Mouse (Mus musculus) forebrain, embryonic 16.5 days (tissue): ENCODE measurements around the gene Slc25a21. TPM values are rescaled to one million over a fixed set of nuclear protein-coding genes. Genes with fewer than 3 reads are reported as not detected.

Source experiments
- ATAC-seq: fragments of 200-750 bp; cut with Nextera tagmentation; 2 replicates; pipeline ENCODE4 v1.8.0; 2017; ENCODE audit warnings: mild to moderate bottlenecking, moderate library complexity
- H3K27ac ChIP-seq: fragments of 300-500 bp; sonication (generic); 2 replicates; pipeline ENCODE4 v1.5.1; 2014; ENCODE audit warnings: low read length, control low read depth
- H3K27me3 ChIP-seq: fragments of 300-500 bp; sonication (generic); replicated peaks from 2 replicates; pipeline ENCODE4 v1.6.1; 2014; ENCODE audit warnings: low read length; ENCODE audit not compliant: control insufficient read depth, insufficient read depth
- H3K36me3 ChIP-seq: fragments of 300-500 bp; sonication (generic); 2 replicates; pipeline ENCODE4 v1.6.1; 2014; ENCODE audit not compliant: control insufficient read depth, insufficient read depth
- H3K4me1 ChIP-seq: fragments of 300-500 bp; sonication (generic); replicated peaks from 2 replicates; pipeline ENCODE4 v1.6.1; 2014; ENCODE audit warnings: low read length; ENCODE audit not compliant: control insufficient read depth, insufficient read depth
- H3K4me2 ChIP-seq: fragments of 300-500 bp; sonication (generic); 2 replicates; pipeline ENCODE4 v1.6.1; 2014; ENCODE audit warnings: mild to moderate bottlenecking, low read length, control low read depth
- H3K4me3 ChIP-seq: fragments of 300-500 bp; sonication (generic); replicated peaks from 2 replicates; pipeline ENCODE4 v1.5.1; 2014; ENCODE audit warnings: mild to moderate bottlenecking, low read length, control low read depth
- H3K9ac ChIP-seq: fragments of 300-500 bp; sonication (generic); replicated peaks from 2 replicates; pipeline ENCODE4 v1.6.1; 2014; ENCODE audit warnings: low read depth, low read length, control low read depth
- H3K9me3 ChIP-seq: fragments of 300-500 bp; sonication (generic); 2 replicates; pipeline ENCODE4 v1.6.1; 2016; ENCODE audit warnings: low read length; ENCODE audit not compliant: control insufficient read depth
- WGBS: fragments of 180-500 bp; shearing (Covaris S2); extraction: QIAGEN DNeasy Blood & Tissue Kit; methylation state at CpG from one replicate; pipeline ENCODE4 v1.1.7; 2014; 5-methylcytosine and 5-hydroxymethylcytosine counted together
- polyA plus RNA-seq: library from polyadenylated mRNA; unstranded; fragments of >200 nt; fragmentation: Nextera tagmentation; extraction: Ambion mirVana; gene quantifications from 2 replicates; pipeline ENCODE4 v1.2.1, GENCODE M21; 2015

The Slc25a21 gene
- polyA plus RNA-seq, 1 experiment from 2014 or later, result not detected

GRCm38 (mm10) chr12:56688920-56689319 lies 508.4 kb downstream of the Slc25a21 start:
- Histone ChIP-seq H3K4me1 (0 out of 2 replicates have a peak, but pooled peaks cover 6% of the 10 kb centered on the region), H3K4me3 (no peak overlapping the region), H3K9me3 (no peaks in the 10 kb centered on the region), H3K27me3 (peaks cover 90% of the 10 kb centered on the region), H3K36me3 (no peaks in the 10 kb centered on the region), H3K27ac (no peak overlapping the region), H3K9ac (no peak overlapping the region), H3K4me2 (no peak overlapping the region)
- WGBS, result 2% methylated on average over 8 of the region's 8 CpGs
- ATAC-seq, result no peak

DNA sequence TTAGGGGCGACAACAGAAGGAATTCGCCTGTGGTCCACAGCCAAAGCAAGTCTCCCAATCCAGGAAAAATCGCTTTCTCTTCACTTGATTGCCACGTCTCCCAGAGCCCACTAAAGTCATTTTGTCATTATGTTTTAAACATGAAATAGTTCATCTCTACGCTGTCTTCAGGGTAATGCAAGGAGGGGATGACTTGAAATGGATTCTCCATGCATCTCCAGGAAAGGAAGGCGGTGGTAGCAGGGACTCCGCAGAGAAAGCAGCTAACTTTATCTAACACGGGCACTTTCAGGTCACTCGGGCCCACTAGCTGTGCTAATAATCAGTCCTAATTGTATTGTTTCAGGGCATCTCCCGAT lies 508.8 kb downstream of the Slc25a21 start:
- Histone ChIP-seq H3K27ac (no peak overlapping the region), H3K4me3 (no peak overlapping the region), H3K9ac (no peak overlapping the region), H3K9me3 (no peaks in the 10 kb centered on the region), H3K36me3 (no peaks in the 10 kb centered on the region), H3K27me3 (peaks cover 89% of the 10 kb centered on the region), H3K4me2 (no peak overlapping the region), H3K4me1 (0 out of 2 replicates have a peak, but pooled peaks cover 6% of the 10 kb centered on the region)
- ATAC-seq, result no peak
- 2% methylated on average over 10 of the region's 10 CpGs for WGBS

DNA sequence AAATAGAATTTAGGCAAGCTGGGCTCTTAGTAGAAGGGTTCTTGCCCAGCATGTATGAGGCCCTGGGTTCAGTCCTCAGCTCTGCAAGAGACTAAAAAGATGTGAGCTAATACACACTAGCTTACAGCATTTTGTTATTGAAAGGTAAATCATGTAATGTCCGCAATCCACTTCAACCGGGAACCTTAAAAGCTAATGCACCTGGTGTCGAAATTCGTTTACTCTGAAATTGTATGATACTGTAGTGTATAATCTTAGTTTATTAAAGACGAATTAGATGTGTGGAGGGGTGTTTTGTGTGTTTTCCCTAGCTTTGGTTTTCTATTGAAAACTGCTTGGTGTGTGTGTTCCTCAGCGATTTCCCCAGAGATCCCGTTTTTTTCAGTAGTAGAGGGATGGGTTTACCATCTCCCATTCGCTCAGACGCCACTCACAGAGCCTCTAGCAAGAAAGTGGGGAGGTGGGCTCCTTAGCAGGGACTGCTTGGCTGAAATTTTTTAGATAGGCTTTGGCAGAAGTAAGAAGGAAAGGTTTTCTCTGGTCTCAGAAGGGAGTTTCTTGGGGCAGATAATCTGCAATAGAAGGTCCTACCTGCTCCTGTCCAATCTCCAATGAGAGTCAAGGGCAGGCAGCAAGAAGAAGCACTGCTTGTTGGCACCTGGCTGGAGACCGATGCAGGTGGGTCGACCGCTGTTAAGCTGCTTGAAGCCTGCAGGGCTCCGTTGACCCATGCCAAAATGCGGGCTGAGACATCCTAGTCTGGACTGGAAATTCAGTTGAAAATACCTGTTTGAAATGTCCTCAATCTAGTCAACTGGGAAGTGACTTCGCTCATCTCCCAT lies 509.4 kb downstream of the Slc25a21 start:
- Histone ChIP-seq H3K27me3 (peaks cover 89% of the 10 kb centered on the region), H3K4me1 (0 out of 2 replicates have a peak, but pooled peaks cover 6% of the 10 kb centered on the region), H3K9ac (no peak overlapping the region), H3K4me3 (no peak overlapping the region), H3K36me3 (no peaks in the 10 kb centered on the region), H3K27ac (no peak overlapping the region), H3K4me2 (no peak overlapping the region), H3K9me3 (no peaks in the 10 kb centered on the region)
- no peak for ATAC-seq
- WGBS, result 2% methylated on average over 15 of the region's 15 CpGs

DNA sequence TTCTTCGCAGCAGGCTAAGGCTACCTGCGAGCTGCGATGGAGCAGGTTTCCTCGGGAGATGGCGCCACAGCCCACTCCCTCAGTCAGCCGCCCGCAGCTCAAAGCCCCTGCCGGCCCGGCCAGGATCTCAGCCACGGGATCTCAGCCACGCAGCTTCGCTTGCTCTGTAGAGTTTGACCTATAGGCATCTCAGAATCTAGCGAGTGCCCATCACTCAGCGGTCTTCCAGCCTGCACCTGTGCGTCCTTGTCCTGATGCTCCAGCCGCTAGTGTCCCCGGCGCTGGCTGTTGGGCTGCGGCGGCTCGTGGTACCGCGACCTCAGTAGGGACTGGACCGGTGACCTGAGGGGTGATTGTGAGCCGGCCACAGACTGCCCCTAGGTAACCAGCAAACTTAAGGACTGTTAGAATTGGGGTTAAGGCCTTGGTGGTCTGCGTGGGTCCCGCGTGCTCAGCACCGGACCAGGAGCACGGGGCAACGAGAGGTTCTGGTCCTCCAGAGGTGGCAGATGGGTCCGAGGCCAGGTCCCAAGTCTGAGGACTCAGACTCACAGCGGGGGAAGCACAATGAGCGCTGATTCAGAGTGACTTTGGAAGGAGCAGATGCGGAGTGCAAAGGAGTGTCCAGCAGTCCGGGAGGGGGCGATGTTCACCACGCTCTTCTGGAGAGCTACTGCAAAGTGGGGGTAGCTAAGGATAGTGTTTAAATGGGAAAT lies 516.0 kb downstream of the Slc25a21 start:
- H3K4me3 ChIP-seq, result peak overlapping the region; percentile 18
- WGBS, result under 1% methylated on average over 38 of the region's 38 CpGs

GRCm38 (mm10) chr12:56677620-56678019 lies 519.7 kb downstream of the Slc25a21 start:
- H3K4me3 ChIP-seq, result no peak overlapping the region
- ATAC-seq, result no peak
- H3K9ac ChIP-seq, result no peak overlapping the region
- H3K4me1 ChIP-seq, result peaks cover 4% of the 10 kb centered on the region
- no peak overlapping the region for H3K4me2 ChIP-seq
- no peak overlapping the region for H3K27ac ChIP-seq
- no peaks in the 10 kb centered on the region for H3K9me3 ChIP-seq
- 69% methylated on average over 7 of the region's 7 CpGs for WGBS
- H3K27me3 ChIP-seq, result peaks cover 36% of the 10 kb centered on the region
- H3K36me3 ChIP-seq, result no peaks in the 10 kb centered on the region

More for the DNA sequence above, 516.0 kb downstream of the Slc25a21 start:
- no peak overlapping the region for H3K27ac ChIP-seq
- peaks cover 4% of the 10 kb centered on the region for H3K4me1 ChIP-seq
- H3K27me3 ChIP-seq, result peaks cover 68% of the 10 kb centered on the region
- ATAC-seq, result peak; percentile 64
- H3K4me2 ChIP-seq, result peak overlapping the region; percentile 17
- no peak overlapping the region for H3K9ac ChIP-seq
- H3K36me3 ChIP-seq, result no peaks in the 10 kb centered on the region
- no peaks in the 10 kb centered on the region for H3K9me3 ChIP-seq

- no peak overlapping the region for H3K4me2 ChIP-seq
- H3K9ac ChIP-seq, result no peak overlapping the region
- no peak overlapping the region for H3K4me3 ChIP-seq
- H3K27me3 ChIP-seq, result peaks cover 20% of the 10 kb centered on the region
- H3K9me3 ChIP-seq, result no peaks in the 10 kb centered on the region
- WGBS, result 36% methylated on average over 3 of the region's 3 CpGs
- ATAC-seq, result no peak
- no peaks in the 10 kb centered on the region for H3K36me3 ChIP-seq
- no peak overlapping the region for H3K27ac ChIP-seq
- no peaks in the 10 kb centered on the region for H3K4me1 ChIP-seq
Observed at GRCm38 (mm10) chr12:56674726-56675125, 522.5 kb downstream of the Slc25a21 start.

DNA sequence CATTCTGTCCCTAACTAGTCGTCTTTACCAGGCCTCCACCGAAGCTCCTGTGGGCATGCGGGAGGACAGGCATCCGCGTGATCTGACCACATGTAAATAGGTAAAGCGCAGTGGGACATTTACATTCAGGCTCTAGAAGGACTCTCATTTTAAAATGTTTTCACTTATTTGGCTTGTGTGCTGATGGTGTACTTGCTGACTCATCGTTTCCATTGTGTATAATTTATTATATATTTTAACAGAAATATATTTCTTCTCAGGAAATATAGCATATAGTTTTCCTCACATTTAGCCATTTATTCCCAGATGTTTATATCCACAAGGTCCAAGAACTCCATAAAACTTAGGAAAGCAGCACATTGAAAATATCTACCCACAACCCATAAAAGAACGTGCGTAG lies 526.5 kb downstream of the Slc25a21 start:
- no peak for ATAC-seq
- Histone ChIP-seq H3K27ac (no peak overlapping the region), H3K27me3 (no peaks in the 10 kb centered on the region), H3K9me3 (no peaks in the 10 kb centered on the region), H3K4me2 (no peak overlapping the region), H3K36me3 (no peaks in the 10 kb centered on the region), H3K4me3 (no peak overlapping the region), H3K9ac (no peak overlapping the region), H3K4me1 (no peaks in the 10 kb centered on the region)
- 91% methylated on average over 9 of the region's 9 CpGs for WGBS

DNA sequence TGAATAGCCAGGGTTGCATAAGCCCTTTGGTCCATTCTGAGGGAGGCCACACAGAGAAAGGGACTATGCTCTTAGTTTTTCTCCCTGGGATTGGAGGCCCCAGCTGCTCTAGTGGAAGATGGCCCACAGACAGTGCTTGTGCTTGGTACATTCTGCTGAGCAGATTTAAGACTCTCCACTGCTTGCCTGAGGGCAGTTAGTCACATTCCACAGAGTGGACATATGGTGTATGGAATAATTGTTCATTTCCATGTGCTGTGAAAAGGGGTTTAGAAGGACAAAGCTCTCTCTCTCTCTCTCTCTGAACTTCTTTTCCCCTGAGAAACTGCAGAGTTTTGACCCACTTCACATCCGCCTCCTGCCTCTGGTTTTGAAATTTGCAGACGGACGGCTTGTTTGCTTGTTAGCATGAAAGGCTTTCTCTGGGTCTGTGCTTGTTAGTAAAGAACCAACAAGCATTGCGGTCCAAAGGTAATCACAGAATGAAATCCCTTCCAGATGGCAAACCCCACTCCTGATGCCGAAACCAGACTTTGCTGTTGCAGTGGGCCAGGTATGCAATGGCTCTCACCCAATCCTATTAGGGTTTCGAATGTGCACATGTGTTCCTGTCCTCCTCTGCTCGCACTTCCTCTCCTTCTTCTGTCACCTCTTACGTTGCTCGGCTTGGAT lies 527.7 kb downstream of the Slc25a21 start:
- Histone ChIP-seq H3K27ac (no peak overlapping the region), H3K4me2 (no peak overlapping the region), H3K4me3 (no peak overlapping the region), H3K4me1 (no peaks in the 10 kb centered on the region), H3K9me3 (no peaks in the 10 kb centered on the region), H3K27me3 (no peaks in the 10 kb centered on the region), H3K9ac (no peak overlapping the region), H3K36me3 (no peaks in the 10 kb centered on the region)
- WGBS, result 78% methylated on average over 9 of the region's 9 CpGs
- ATAC-seq, result no peak
